Mouse (Mus musculus): ENCODE data around the gene Trmt5. TPM values are rescaled to one million over a fixed set of nuclear protein-coding genes. Genes with fewer than 3 reads are reported as not detected.

Trmt5 gene
- polyA plus RNA-seq, 1 experiment from 2014 or later, result 20.7 TPM

Other genes with a start within 250 kb of the Trmt5 start
- gene Six1, start 232.8 kb downstream of the Trmt5 start, polyA plus RNA-seq (2015; fragmentation: Nextera tagmentation; extraction: Ambion mirVana), result 1.9 and 2.3 TPM in 2 replicates
- 4.2 and 4.5 TPM in 2 replicates for gene Six4, start 173.3 kb downstream of the Trmt5 start, polyA plus RNA-seq (2015; fragmentation: Nextera tagmentation; extraction: Ambion mirVana)
- gene Mnat1, start 163.0 kb downstream of the Trmt5 start, polyA plus RNA-seq (2015; fragmentation: Nextera tagmentation; extraction: Ambion mirVana), result 33.4 and 35.4 TPM in 2 replicates
- 9.5 and 9.8 TPM in 2 replicates for gene Slc38a6, start 69 bp upstream of the Trmt5 start, polyA plus RNA-seq (2015; fragmentation: Nextera tagmentation; extraction: Ambion mirVana)

Data from kidney, embryonic 15.5 days (tissue).